Mouse (Mus musculus): ENCODE data around the gene Sebox.
A peak's percentile ranks its signal among the peaks of the same experiment; 100 is the strongest.

Gene Sebox

GRCm38 (mm10) chr11:78534516-78534915 lies 31.3 kb downstream of the Sebox start:
- no peak for DNase-seq (ENCODE audit: low read depth, low spot score)

- peak; percentile 20 for DNase-seq (ENCODE audit: low read depth, low spot score)
Observed at GRCm38 (mm10) chr11:78535376-78536079, 32.3 kb downstream of the Sebox start.

DNA sequence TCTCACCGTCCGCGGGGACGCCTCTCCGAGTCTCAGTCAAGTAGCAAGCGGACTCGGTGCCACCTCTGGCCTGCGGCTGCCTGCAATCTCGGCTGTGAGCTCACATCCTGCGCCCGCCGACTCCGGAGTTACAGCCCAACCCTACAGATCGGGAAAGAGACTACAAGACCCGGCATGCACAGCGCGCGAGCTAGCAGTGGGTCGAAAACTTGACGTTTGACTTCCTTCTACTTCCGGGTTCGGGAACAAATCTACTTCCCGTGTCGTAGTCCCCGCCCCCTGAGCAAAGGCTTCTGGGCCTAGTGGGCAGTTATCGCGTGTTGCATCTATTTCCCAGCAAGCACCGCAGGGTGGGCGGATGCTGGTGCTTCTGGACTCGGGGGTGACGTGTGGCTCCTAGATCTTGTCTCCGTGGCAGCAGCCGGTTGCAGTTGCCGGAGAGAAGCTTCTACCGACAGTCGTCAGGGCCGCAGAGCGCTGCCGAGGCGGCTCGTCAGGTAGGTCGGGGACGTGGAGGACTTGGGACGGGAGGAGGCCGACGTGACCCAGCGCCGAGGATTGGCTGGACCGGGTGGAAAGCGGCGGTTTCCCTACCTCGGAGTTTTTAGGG lies 32.9 kb downstream of the Sebox start, which contains the start of the genes Tnfaip1 and Ift20:
Gene Tnfaip1, minus strand, starts transcription at position 253 of the 610 bp plus-strand sequence.
Gene Ift20, plus strand, starts transcription at position 282 of the 610 bp plus-strand sequence.
- DNase-seq (ENCODE audit: low read depth, low spot score), result peak; percentile 98

DNA sequence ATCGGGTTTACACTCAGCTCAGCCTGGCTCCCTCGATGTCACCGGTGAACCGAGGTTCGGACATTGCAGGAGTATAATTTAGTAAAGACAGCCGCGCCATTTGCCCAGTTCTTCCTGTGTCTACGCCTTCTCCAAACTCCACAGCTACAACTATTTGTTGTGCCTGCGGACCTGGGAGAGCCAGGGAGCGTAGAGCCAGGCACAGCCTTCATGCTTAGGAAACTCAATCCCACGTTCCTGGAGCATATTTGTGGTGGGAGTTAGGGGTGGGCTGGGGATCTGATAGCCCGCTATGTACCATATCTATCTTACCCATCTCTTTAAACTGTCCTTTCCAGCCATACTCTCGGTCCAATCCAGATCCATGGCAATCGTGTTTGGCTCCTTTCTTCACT lies 33.4 kb downstream of the Sebox start:
- no peak for DNase-seq (ENCODE audit: low read depth, low spot score)

DNA sequence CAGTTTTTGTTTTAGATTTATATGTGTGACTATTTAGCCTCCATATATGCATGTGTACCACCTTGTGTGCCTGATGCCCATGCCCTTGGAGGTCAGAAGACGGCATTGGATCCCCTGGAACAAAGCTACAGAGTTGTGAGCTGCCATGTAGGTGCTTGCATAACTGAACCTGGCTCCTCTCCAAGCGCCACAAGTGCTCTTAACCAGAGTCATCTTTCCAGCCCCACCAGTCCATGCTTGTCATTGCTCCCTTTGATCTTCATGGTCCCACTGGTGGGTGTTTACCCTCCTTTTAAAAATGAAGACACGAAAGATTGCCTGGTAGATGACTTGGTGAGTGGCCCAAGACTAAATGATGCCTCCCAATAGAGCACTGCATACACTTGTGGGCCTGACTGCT lies 37.1 kb downstream of the Sebox start:
- no peak for DNase-seq (ENCODE audit: low read depth, low spot score)

DNA sequence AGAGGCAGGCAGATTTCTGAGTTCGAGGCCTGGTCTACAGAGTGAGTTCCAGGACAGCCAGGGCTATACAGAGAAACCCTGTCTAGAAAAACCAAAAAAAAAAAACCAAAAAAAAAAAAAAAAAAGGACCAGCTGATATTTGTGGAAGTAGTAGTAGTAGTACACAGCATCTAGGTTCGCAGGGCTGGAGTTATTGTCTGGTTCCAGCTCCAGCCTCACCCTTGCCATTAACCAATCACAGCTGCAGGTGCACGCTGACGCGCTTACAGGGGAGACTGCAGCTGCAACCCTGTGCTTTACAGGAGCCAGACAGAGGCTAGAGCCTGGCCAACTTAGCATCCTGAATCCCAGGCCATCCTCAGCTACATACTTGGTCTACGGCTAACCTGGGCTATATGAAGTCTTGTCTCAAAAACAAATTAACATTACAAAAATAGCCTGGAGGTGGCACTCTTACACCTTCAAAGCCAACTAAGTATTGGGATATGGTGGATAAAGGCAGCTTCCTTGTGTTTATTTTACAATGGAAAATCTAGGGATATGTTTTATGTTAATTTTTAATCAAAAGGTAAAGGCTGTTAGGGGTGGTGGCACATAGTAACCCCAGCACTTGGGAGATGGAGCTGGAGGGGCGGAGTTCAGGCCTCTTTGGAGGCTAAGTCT lies 41.3 kb downstream of the Sebox start:
- DNase-seq (ENCODE audit: low read depth, low spot score), result no peak

- no peak for DNase-seq (ENCODE audit: low read depth, low spot score)
Observed at GRCm38 (mm10) chr11:78545181-78545580, 41.9 kb downstream of the Sebox start.

GRCm38 (mm10) chr11:78547718-78548460 lies 44.6 kb downstream of the Sebox start:
- no peak for DNase-seq (ENCODE audit: low read depth, low spot score)

GRCm38 (mm10) chr11:78549491-78549987 lies 46.3 kb downstream of the Sebox start:
- no peak for DNase-seq (ENCODE audit: low read depth, low spot score)

GRCm38 (mm10) chr11:78550168-78551058 lies 47.2 kb downstream of the Sebox start, which contains the start of gene Tmem97:
TSS of gene Tmem97 (minus strand) at chr11:78550777.
- DNase-seq (ENCODE audit: low read depth, low spot score), result peak; percentile 89

GRCm38 (mm10) chr11:78551059-78551398 lies 47.8 kb downstream of the Sebox start:
- DNase-seq (ENCODE audit: low read depth, low spot score), result peak; percentile 8
